Mouse (Mus musculus) brain, embryonic 14.5 days (tissue): ENCODE results near the gene Atp6v0e.

Experiments
- CTCF ChIP-seq: fragments of 200-500 bp; IDR thresholded peaks from 2 replicates; pipeline ENCODE4 v1.5.1; 2012; ENCODE audit warnings: inconsistent platforms, mild to moderate bottlenecking, moderate library complexity, borderline replicate concordance; ENCODE audit not compliant: insufficient read depth, insufficient read length; ENCODE audit errors: extremely low read depth
- POLR2A ChIP-seq: fragments of 200-500 bp; IDR thresholded peaks from 2 replicates; pipeline ENCODE4 v1.6.1; 2012; ENCODE audit warnings: mild to moderate bottlenecking, inconsistent platforms, borderline replicate concordance; ENCODE audit not compliant: poor library complexity, insufficient read depth, insufficient read length, severe bottlenecking; ENCODE audit errors: extremely low read depth

- TF ChIP-seq CTCF (no peak), POLR2A (no peak)
These were observed 44.0 kb downstream of the Atp6v0e start for GRCm38 (mm10) chr17:26707066-26707465.
